ENCODE assay signal across 8 mouse cellular contexts in genomic region chr4:49478118-49478877, GRCm38 (mm10). TPM values are rescaled to one million over a fixed set of nuclear protein-coding genes. Genes with fewer than 3 reads are reported as not detected.
DNase-seq lines count a peak whose midpoint lies in the region; ATAC-seq and TF ChIP-seq lines count a peak whose summit lies in the region.

No protein-coding gene starts in this region.

- peaks cover 15% of the 10 kb centered on the region for H3K9me3 ChIP-seq in E14TG2a.4 (ENCODE audit: low read length)
- no peaks in the 10 kb centered on the region for H3K9me3 ChIP-seq in heart, embryonic 15.5 days (replicated peaks)

- H3K27ac ChIP-seq in heart, embryonic 15.5 days: no peak overlapping the region

- peak; percentile 50 for DNase-seq in c-Kit-negative CD71-positive TER-119-positive erythroid progenitor cells, embryonic 14.5 days (ENCODE audit: low read depth, low spot score)
- DNase-seq in kidney, postnatal 4 days: peak; percentile 45 to 52
- DNase-seq in thymus, postnatal 10 days (ENCODE audit: low spot score in 2 of 2): peak; percentile 37 to 43
- DNase-seq in cerebellum, adult 8-10 months: no peak
- no peak for DNase-seq in urinary bladder, adult 18-20 months (ENCODE audit: low spot score in 2 of 2)

- H3K27me3 ChIP-seq in E14TG2a.4 (ENCODE audit: insufficient read depth, low read length): no peaks in the 10 kb centered on the region
- no peaks in the 10 kb centered on the region for H3K27me3 ChIP-seq in heart, embryonic 15.5 days

- H3K4me3 ChIP-seq in E14TG2a.4 (replicated peaks; ENCODE audit: low read length): peak overlapping the region; percentile 23; the same call in 1 of the 2 replicates
- peak overlapping the region; percentile 39 for H3K4me3 ChIP-seq in heart, embryonic 15.5 days

- WGBS in heart, embryonic 15.5 days: 18% methylated on average over 19 of the region's 19 CpGs

- H3K4me1 ChIP-seq in E14TG2a.4 (replicated peaks; ENCODE audit: low read depth, low read length): peaks cover 32% of the 10 kb centered on the region
- peaks cover 9% of the 10 kb centered on the region; the same call in 1 of the 2 replicates for H3K4me1 ChIP-seq in heart, embryonic 15.5 days (replicated peaks)

- H3K9ac ChIP-seq in heart, embryonic 15.5 days: no peak overlapping the region

- H3K36me3 ChIP-seq in E14TG2a.4 (ENCODE audit: insufficient read depth, low read length): no peaks in the 10 kb centered on the region
- H3K36me3 ChIP-seq in heart, embryonic 15.5 days: no peaks in the 10 kb centered on the region

- TF ChIP-seq CTCF in E14TG2a.4 (conservative IDR thresholded peaks at IDR 0.05; ENCODE audit: low read length): no peak

- no peak for ATAC-seq in heart, embryonic 15.5 days (replicated peaks; ENCODE audit: insufficient number of reproducible peaks, insufficient read depth, low FRiP score, low read depth)
- peak; percentile 97 for ATAC-seq in megakaryocyte progenitor cell, adult 5-6 weeks (replicated peaks; ENCODE audit: poor library complexity)

- peak overlapping the region; percentile 58 for H3K4me2 ChIP-seq in heart, embryonic 15.5 days

RNA-seq across cellular contexts. Expression of gene Acnat1, which starts 4.6 kb away (rescaled TPM):
- not detected in 2 replicates for polyA plus RNA-seq in heart, embryonic 15.5 days (2015; fragmentation: Nextera tagmentation; extraction: Ambion mirVana)
- total RNA-seq in megakaryocyte progenitor cell, adult 5-6 weeks (2015): not detected in 2 replicates
- not detected in 2 replicates for total RNA-seq in megakaryocyte progenitor cell, adult 5-6 weeks (2017)

RNA-seq across cellular contexts. Expression of gene Baat, which starts 28.1 kb away (rescaled TPM):
- not detected in 2 replicates for polyA plus RNA-seq in heart, embryonic 15.5 days (2015; fragmentation: Nextera tagmentation; extraction: Ambion mirVana)
- total RNA-seq in megakaryocyte progenitor cell, adult 5-6 weeks (2015): not detected in 2 replicates
- total RNA-seq in megakaryocyte progenitor cell, adult 5-6 weeks (2017): not detected in 2 replicates

RNA-seq across cellular contexts. Expression of gene Mrpl50, which starts 42.6 kb away (rescaled TPM):
- 52.9 and 61.3 TPM in 2 replicates for polyA plus RNA-seq in heart, embryonic 15.5 days (2015; fragmentation: Nextera tagmentation; extraction: Ambion mirVana)
- 45.5 and 50.4 TPM in 2 replicates for total RNA-seq in megakaryocyte progenitor cell, adult 5-6 weeks (2015)
- total RNA-seq in megakaryocyte progenitor cell, adult 5-6 weeks (2017): 35.6 and 44.8 TPM in 2 replicates

RNA-seq across cellular contexts. Expression of gene Zfp189, which starts 42.7 kb away (rescaled TPM):
- 5.6 and 7.2 TPM in 2 replicates for polyA plus RNA-seq in heart, embryonic 15.5 days (2015; fragmentation: Nextera tagmentation; extraction: Ambion mirVana)
- 8.7 and 9.7 TPM in 2 replicates for total RNA-seq in megakaryocyte progenitor cell, adult 5-6 weeks (2015)
- total RNA-seq in megakaryocyte progenitor cell, adult 5-6 weeks (2017): 4.0 and 7.6 TPM in 2 replicates

Comparison
In these comparisons a context has a peak if more than half of its experiments do, and no peak if none do; other contexts are left out.
1. DNase-seq: peak in c-Kit-negative CD71-positive TER-119-positive erythroid progenitor cells, embryonic 14.5 days (single experiment), kidney, postnatal 4 days (2 of 2) and thymus, postnatal 10 days (2 of 2); none in cerebellum, adult 8-10 months (single experiment) and urinary bladder, adult 18-20 months (0 of 2).